Mouse (Mus musculus): ENCODE measurements at regions not wholly inside any gene's neighbourhood (a gene's known extent, or its start where the extent isn't known, plus 50 kb on each side); places are given as distances from the start of the nearest gene placed in this dataset.

GRCm38 (mm10) chr1:89207306-89207705 lies 137.1 kb downstream of the Sh3bp4 start:
- no peak for DNase-seq (ENCODE audit: low spot score)
- Histone ChIP-seq H3K4me2 (ENCODE audit: low read length) (no peak overlapping the region), H3K9me3 (ENCODE audit: control insufficient read depth, low read length) (no peaks in the 10 kb centered on the region), H3K9ac (ENCODE audit: low read length) (no peak overlapping the region), H3K36me3 (ENCODE audit: control insufficient read depth, insufficient read depth, low read length) (no peaks in the 10 kb centered on the region), H3K27me3 (replicated peaks; ENCODE audit: control insufficient read depth, insufficient read depth, low read length) (no peaks in the 10 kb centered on the region), H3K4me3 (ENCODE audit: low read depth, low read length) (no peak overlapping the region), H3K27ac (ENCODE audit: low read depth) (no peak overlapping the region), H3K4me1 (replicated peaks; ENCODE audit: control insufficient read depth, insufficient read depth, low read length) (no peaks in the 10 kb centered on the region)
- ATAC-seq (replicated peaks; ENCODE audit: low FRiP score, low TSS enrichment, low read depth) = no peak
- 4% methylated on average over 1 of the region's 1 CpGs for whole genome bisulfite sequencing

- no peak overlapping the region for H3K27ac ChIP-seq (ENCODE audit: low read depth)
- H3K9me3 ChIP-seq (ENCODE audit: control insufficient read depth, low read length) = no peaks in the 10 kb centered on the region
- H3K27me3 ChIP-seq (replicated peaks; ENCODE audit: control insufficient read depth, insufficient read depth, low read length) = no peaks in the 10 kb centered on the region
- DNase-seq (ENCODE audit: low spot score) (no peak), ATAC-seq (replicated peaks; ENCODE audit: low FRiP score, low TSS enrichment, low read depth) (no peak)
- H3K4me1 ChIP-seq (replicated peaks; ENCODE audit: control insufficient read depth, insufficient read depth, low read length) = no peaks in the 10 kb centered on the region
- H3K9ac ChIP-seq (ENCODE audit: low read length) = no peak overlapping the region
- WGBS = 82% methylated on average over 6 of the region's 6 CpGs
- H3K36me3 ChIP-seq (ENCODE audit: control insufficient read depth, insufficient read depth, low read length) = no peaks in the 10 kb centered on the region
- no peak overlapping the region for H3K4me2 ChIP-seq (ENCODE audit: low read length)
- no peak overlapping the region for H3K4me3 ChIP-seq (ENCODE audit: low read depth, low read length)
Measured at GRCm38 (mm10) chr1:89211116-89211515, 140.9 kb downstream of the Sh3bp4 start.

GRCm38 (mm10) chr1:89228426-89228825 lies 158.2 kb downstream of the Sh3bp4 start:
- Histone ChIP-seq H3K27ac (ENCODE audit: low read depth) (no peak overlapping the region), H3K9me3 (ENCODE audit: control insufficient read depth, low read length) (no peaks in the 10 kb centered on the region), H3K9ac (ENCODE audit: low read length) (no peak overlapping the region), H3K4me1 (replicated peaks; ENCODE audit: control insufficient read depth, insufficient read depth, low read length) (no peaks in the 10 kb centered on the region), H3K4me2 (ENCODE audit: low read length) (no peak overlapping the region), H3K27me3 (replicated peaks; ENCODE audit: control insufficient read depth, insufficient read depth, low read length) (no peaks in the 10 kb centered on the region), H3K4me3 (ENCODE audit: low read depth, low read length) (no peak overlapping the region), H3K36me3 (ENCODE audit: control insufficient read depth, insufficient read depth, low read length) (no peaks in the 10 kb centered on the region)
- DNase-seq (ENCODE audit: low spot score) = no peak
- ATAC-seq (replicated peaks; ENCODE audit: low FRiP score, low TSS enrichment, low read depth) = no peak
- WGBS = 72% methylated on average over 5 of the region's 5 CpGs

- DNase-seq (ENCODE audit: low spot score) = no peak
- H3K9me3 ChIP-seq (ENCODE audit: control insufficient read depth, low read length) = no peaks in the 10 kb centered on the region
- no peaks in the 10 kb centered on the region for H3K27me3 ChIP-seq (replicated peaks; ENCODE audit: control insufficient read depth, insufficient read depth, low read length)
- H3K27ac ChIP-seq (ENCODE audit: low read depth) = no peak overlapping the region
- no peak for ATAC-seq (replicated peaks; ENCODE audit: low FRiP score, low TSS enrichment, low read depth)
- no peak overlapping the region for H3K9ac ChIP-seq (ENCODE audit: low read length)
- WGBS = 87% methylated on average over 6 of the region's 6 CpGs
- no peaks in the 10 kb centered on the region for H3K36me3 ChIP-seq (ENCODE audit: control insufficient read depth, insufficient read depth, low read length)
- H3K4me2 ChIP-seq (ENCODE audit: low read length) = no peak overlapping the region
- H3K4me1 ChIP-seq (replicated peaks; ENCODE audit: control insufficient read depth, insufficient read depth, low read length) = peaks cover 6% of the 10 kb centered on the region; the same call in 1 of the 2 replicates
- no peak overlapping the region for H3K4me3 ChIP-seq (ENCODE audit: low read depth, low read length)
Measured at GRCm38 (mm10) chr1:89231756-89232155, 161.5 kb downstream of the Sh3bp4 start.

GRCm38 (mm10) chr1:89232391-89232790 lies 162.2 kb downstream of the Sh3bp4 start:
- Histone ChIP-seq H3K4me1 (replicated peaks; ENCODE audit: control insufficient read depth, insufficient read depth, low read length) (peaks cover 6% of the 10 kb centered on the region; the same call in 1 of the 2 replicates), H3K9ac (ENCODE audit: low read length) (no peak overlapping the region), H3K27ac (ENCODE audit: low read depth) (no peak overlapping the region), H3K36me3 (ENCODE audit: control insufficient read depth, insufficient read depth, low read length) (no peaks in the 10 kb centered on the region), H3K4me3 (ENCODE audit: low read depth, low read length) (no peak overlapping the region), H3K9me3 (ENCODE audit: control insufficient read depth, low read length) (no peaks in the 10 kb centered on the region), H3K27me3 (replicated peaks; ENCODE audit: control insufficient read depth, insufficient read depth, low read length) (no peaks in the 10 kb centered on the region), H3K4me2 (ENCODE audit: low read length) (no peak overlapping the region)
- 74% methylated on average over 5 of the region's 5 CpGs for WGBS
- no peak for DNase-seq (ENCODE audit: low spot score)
- no peak for ATAC-seq (replicated peaks; ENCODE audit: low FRiP score, low TSS enrichment, low read depth)

GRCm38 (mm10) chr1:89234895-89235294 lies 164.7 kb downstream of the Sh3bp4 start:
- Histone ChIP-seq H3K4me3 (ENCODE audit: low read depth, low read length) (no peak overlapping the region), H3K4me2 (ENCODE audit: low read length) (no peak overlapping the region), H3K27ac (ENCODE audit: low read depth) (no peak overlapping the region), H3K9me3 (ENCODE audit: control insufficient read depth, low read length) (no peaks in the 10 kb centered on the region), H3K4me1 (replicated peaks; ENCODE audit: control insufficient read depth, insufficient read depth, low read length) (peaks cover 6% of the 10 kb centered on the region; the same call in 1 of the 2 replicates), H3K27me3 (replicated peaks; ENCODE audit: control insufficient read depth, insufficient read depth, low read length) (no peaks in the 10 kb centered on the region), H3K9ac (ENCODE audit: low read length) (no peak overlapping the region), H3K36me3 (ENCODE audit: control insufficient read depth, insufficient read depth, low read length) (no peaks in the 10 kb centered on the region)
- WGBS = 64% methylated on average over 8 of the region's 8 CpGs
- DNase-seq (ENCODE audit: low spot score) (no peak), ATAC-seq (replicated peaks; ENCODE audit: low FRiP score, low TSS enrichment, low read depth) (no peak)

GRCm38 (mm10) chr1:89235296-89235695 lies 165.1 kb downstream of the Sh3bp4 start:
- H3K4me1 ChIP-seq (replicated peaks; ENCODE audit: control insufficient read depth, insufficient read depth, low read length) = peaks cover 6% of the 10 kb centered on the region; the same call in 1 of the 2 replicates
- no peak overlapping the region for H3K4me3 ChIP-seq (ENCODE audit: low read depth, low read length)
- no peak for DNase-seq (ENCODE audit: low spot score)
- no peak overlapping the region for H3K9ac ChIP-seq (ENCODE audit: low read length)
- no peak overlapping the region for H3K4me2 ChIP-seq (ENCODE audit: low read length)
- no peaks in the 10 kb centered on the region for H3K27me3 ChIP-seq (replicated peaks; ENCODE audit: control insufficient read depth, insufficient read depth, low read length)
- 44% methylated on average over 3 of the region's 3 CpGs for WGBS
- no peak for ATAC-seq (replicated peaks; ENCODE audit: low FRiP score, low TSS enrichment, low read depth)
- no peaks in the 10 kb centered on the region for H3K36me3 ChIP-seq (ENCODE audit: control insufficient read depth, insufficient read depth, low read length)
- H3K9me3 ChIP-seq (ENCODE audit: control insufficient read depth, low read length) = no peaks in the 10 kb centered on the region
- no peak overlapping the region for H3K27ac ChIP-seq (ENCODE audit: low read depth)

GRCm38 (mm10) chr1:89237696-89238095 lies 167.5 kb downstream of the Sh3bp4 start:
- Histone ChIP-seq H3K4me1 (replicated peaks; ENCODE audit: control insufficient read depth, insufficient read depth, low read length) (peaks cover 6% of the 10 kb centered on the region; the same call in 1 of the 2 replicates), H3K9me3 (ENCODE audit: control insufficient read depth, low read length) (no peaks in the 10 kb centered on the region), H3K9ac (ENCODE audit: low read length) (no peak overlapping the region), H3K36me3 (ENCODE audit: control insufficient read depth, insufficient read depth, low read length) (no peaks in the 10 kb centered on the region), H3K27ac (ENCODE audit: low read depth) (no peak overlapping the region), H3K4me3 (ENCODE audit: low read depth, low read length) (no peak overlapping the region), H3K27me3 (replicated peaks; ENCODE audit: control insufficient read depth, insufficient read depth, low read length) (no peaks in the 10 kb centered on the region), H3K4me2 (ENCODE audit: low read length) (no peak overlapping the region)
- ATAC-seq (replicated peaks; ENCODE audit: low FRiP score, low TSS enrichment, low read depth) = no peak
- 70% methylated on average over 5 of the region's 5 CpGs for WGBS
- no peak for DNase-seq (ENCODE audit: low spot score)

GRCm38 (mm10) chr1:89244598-89244997 lies 174.4 kb downstream of the Sh3bp4 start:
- no peak overlapping the region for H3K27ac ChIP-seq (ENCODE audit: low read depth)
- H3K27me3 ChIP-seq (replicated peaks; ENCODE audit: control insufficient read depth, insufficient read depth, low read length) = no peaks in the 10 kb centered on the region
- H3K4me3 ChIP-seq (ENCODE audit: low read depth, low read length) = no peak overlapping the region
- no peak overlapping the region for H3K9ac ChIP-seq (ENCODE audit: low read length)
- H3K4me2 ChIP-seq (ENCODE audit: low read length) = no peak overlapping the region
- no peaks in the 10 kb centered on the region for H3K36me3 ChIP-seq (ENCODE audit: control insufficient read depth, insufficient read depth, low read length)
- ATAC-seq (replicated peaks; ENCODE audit: low FRiP score, low TSS enrichment, low read depth) (no peak), DNase-seq (ENCODE audit: low spot score) (no peak)
- no peaks in the 10 kb centered on the region; the same call in 1 of the 2 replicates for H3K4me1 ChIP-seq (replicated peaks; ENCODE audit: control insufficient read depth, insufficient read depth, low read length)
- WGBS = 68% methylated on average over 8 of the region's 8 CpGs
- peaks cover 6% of the 10 kb centered on the region for H3K9me3 ChIP-seq (ENCODE audit: control insufficient read depth, low read length)
